Mouse (Mus musculus) T-cell, adult 66 days (primary cell): ENCODE measurements around the gene Klri1. TPM values are rescaled to one million over a fixed set of nuclear protein-coding genes. Genes with fewer than 3 reads are reported as not detected.

Experiments
- total RNA-seq, 2 experiments: library from RNA; stranded (reverse); gene quantifications; 3 replicates in 1 of 2; 4 replicates in 1 of 2; pipeline ENCODE4 v1.2.4; 2023

Klri1 gene
- total RNA-seq, result 1 to 10 TPM in 1 of 2 experiments, under 1 TPM in 1; 0.71 to 3.6 TPM

GRCm38 (mm10) chr6:129717032-129717431 lies at the start of gene Klri1:
Klri1 (minus strand) TSS chr6:129717132.

GRCm38 (mm10) chr6:129740069-129740721 lies 23.3 kb upstream of the Klri1 start, which contains the start of gene Klri2:
Klri2 (minus strand) TSS chr6:129740484.

GRCm38 (mm10) chr6:129678873-129679272 lies 38.1 kb downstream of the Klri1 start, which contains the start of gene Klrc1:
Klrc1 (minus strand) TSS chr6:129678973.

GRCm38 (mm10) chr6:129660589-129660988 lies 56.3 kb downstream of the Klri1 start, which contains the start of gene Klrc2:
Klrc2 (minus strand) TSS chr6:129660689.

Other genes starting within 250 kb of the Klri1 start
- not detected for gene Olr1, start 210.0 kb downstream of the Klri1 start, total RNA-seq
- not detected for gene Tmem52b, start 204.6 kb downstream of the Klri1 start, total RNA-seq
- gene Gabarapl1, start 184.0 kb downstream of the Klri1 start, total RNA-seq, result 10 to 100 TPM; 11.3 to 13.9 TPM
- 10 to 100 TPM in 1 of 2 experiments, 1 to 10 TPM in 1; 6.9 to 11.7 TPM for gene Klre1, start 139.2 kb downstream of the Klri1 start, total RNA-seq
- 100 to 1,000 TPM; 149 to 163 TPM for gene Klrd1, start 125.3 kb downstream of the Klri1 start, total RNA-seq
- gene Klrk1, start 93.3 kb downstream of the Klri1 start, total RNA-seq, result 10 to 100 TPM; 10.7 to 20.5 TPM
- 1 to 10 TPM; 1.3 to 2.2 TPM for gene Klrc3, start 73.8 kb downstream of the Klri1 start, total RNA-seq
- 1 to 10 TPM; 3.3 to 5.8 TPM for gene Klrc2, start 56.4 kb downstream of the Klri1 start, total RNA-seq
- 10 to 100 TPM in 1 of 2 experiments, 1 to 10 TPM in 1; 9.2 to 13.7 TPM for gene Klrc1, start 38.2 kb downstream of the Klri1 start, total RNA-seq
- 1 to 10 TPM in 1 of 2 experiments, under 1 TPM in 1; 0.59 to 1.5 TPM for gene Klri2, start 23.4 kb upstream of the Klri1 start, total RNA-seq
- gene Gm156, start 67.1 kb upstream of the Klri1 start, total RNA-seq, result not detected
- gene Gm17631, start 145.5 kb upstream of the Klri1 start, total RNA-seq, result not detected
- gene Klra17, start 159.5 kb upstream of the Klri1 start, total RNA-seq, result 1 to 10 TPM in 1 of 2 experiments, under 1 TPM in 1; 0.83 to 1.3 TPM
- not detected for gene Klra5, start 200.5 kb upstream of the Klri1 start, total RNA-seq